Mouse (Mus musculus): Measurements from ENCODE around the gene Fgfr2. TPM values are rescaled to one million over a fixed set of nuclear protein-coding genes. Genes with fewer than 3 reads are reported as not detected.
A peak's percentile ranks its signal among the peaks of the same experiment; 100 is the strongest.

Gene Fgfr2
- total RNA-seq, 1 experiment = 37.5 TPM

- no peak for TF ChIP-seq MAFK (IDR thresholded peaks at IDR 0.05; ENCODE audit: insufficient read depth, low read depth, low read length)
- TF ChIP-seq HCFC1 (IDR thresholded peaks at IDR 0.05; ENCODE audit: borderline replicate concordance, insufficient read depth, low read length) = no peak
- TF ChIP-seq CHD2 (IDR thresholded peaks at IDR 0.05; ENCODE audit: low read depth, low read length) = no peak
- Histone ChIP-seq H3K9ac (ENCODE audit: insufficient read depth, low read depth, low read length, poor library complexity, severe bottlenecking) (no peak overlapping the region), H3K4me1 (ENCODE audit: control insufficient read depth in 2 of 2, insufficient read depth in 2 of 2, low read length in 2 of 2, poor library complexity in 1 of 2) (no peaks in the 10 kb centered on the region), H3K9me3 (ENCODE audit: control insufficient read depth, insufficient read depth, low read depth, low read length) (no peaks in the 10 kb centered on the region), H3K4me3 (ENCODE audit: insufficient read depth in 1 of 2, low read depth in 1 of 2, low read length in 2 of 2, poor library complexity in 1 of 2, severe bottlenecking in 1 of 2) (no peak overlapping the region), H3K27ac (ENCODE audit: insufficient read depth, low read depth, low read length, poor library complexity, severe bottlenecking) (no peak overlapping the region), H3K36me3 (ENCODE audit: control insufficient read depth, insufficient read depth, low read length, poor library complexity, severe bottlenecking) (no peaks in the 10 kb centered on the region)
- DNase-seq (ENCODE audit: low read depth, low spot score) = no peak
- in situ Hi-C loops (cut with MboI; ENCODE audit: low sequenced_read_pairs in 2 of 2, unreplicated experiment in 2 of 2) = no loop called here
Measured at GRCm38 (mm10) chr7:133159519-133159918, 36.4 kb upstream of the Fgfr2 start.

- Histone ChIP-seq H3K4me3 (ENCODE audit: insufficient read depth in 1 of 2, low read depth in 1 of 2, low read length in 2 of 2, poor library complexity in 1 of 2, severe bottlenecking in 1 of 2) (no peak overlapping the region), H3K27ac (ENCODE audit: insufficient read depth, low read depth, low read length, poor library complexity, severe bottlenecking) (no peak overlapping the region), H3K9me3 (ENCODE audit: control insufficient read depth, insufficient read depth, low read depth, low read length) (no peaks in the 10 kb centered on the region), H3K4me1 (ENCODE audit: control insufficient read depth in 2 of 2, insufficient read depth in 2 of 2, low read length in 2 of 2, poor library complexity in 1 of 2) (no peaks in the 10 kb centered on the region), H3K36me3 (ENCODE audit: control insufficient read depth, insufficient read depth, low read length, poor library complexity, severe bottlenecking) (no peaks in the 10 kb centered on the region), H3K9ac (ENCODE audit: insufficient read depth, low read depth, low read length, poor library complexity, severe bottlenecking) (no peak overlapping the region)
- TF ChIP-seq HCFC1 (IDR thresholded peaks at IDR 0.05; ENCODE audit: borderline replicate concordance, insufficient read depth, low read length) = no peak
- no peak for TF ChIP-seq MAFK (IDR thresholded peaks at IDR 0.05; ENCODE audit: insufficient read depth, low read depth, low read length)
- no peak for TF ChIP-seq ZC3H11A (IDR thresholded peaks at IDR 0.05; ENCODE audit: borderline replicate concordance, low read depth, low read length)
- TF ChIP-seq CHD2 (IDR thresholded peaks at IDR 0.05; ENCODE audit: low read depth, low read length) = no peak
- no peak for TF ChIP-seq ZNF384 (IDR thresholded peaks at IDR 0.05; ENCODE audit: low read depth, low read length)
- no peak for DNase-seq (ENCODE audit: low read depth, low spot score)
- in situ Hi-C loops (cut with MboI; ENCODE audit: low sequenced_read_pairs in 2 of 2, unreplicated experiment in 2 of 2) = no loop called here
Measured at GRCm38 (mm10) chr7:133155621-133156020, 32.5 kb upstream of the Fgfr2 start.

- in situ Hi-C loops (cut with MboI; ENCODE audit: low sequenced_read_pairs in 2 of 2, unreplicated experiment in 2 of 2) = no loop called here
- H3K9me3 ChIP-seq (ENCODE audit: control insufficient read depth, insufficient read depth, low read depth, low read length) = no peaks in the 10 kb centered on the region
- no peak overlapping the region for H3K9ac ChIP-seq (ENCODE audit: insufficient read depth, low read depth, low read length, poor library complexity, severe bottlenecking)
- H3K36me3 ChIP-seq (ENCODE audit: control insufficient read depth, insufficient read depth, low read length, poor library complexity, severe bottlenecking) = no peaks in the 10 kb centered on the region
- no peaks in the 10 kb centered on the region for H3K4me1 ChIP-seq (ENCODE audit: control insufficient read depth in 2 of 2, insufficient read depth in 2 of 2, low read length in 2 of 2, poor library complexity in 1 of 2)
- H3K4me3 ChIP-seq (ENCODE audit: insufficient read depth in 1 of 2, low read depth in 1 of 2, low read length in 2 of 2, poor library complexity in 1 of 2, severe bottlenecking in 1 of 2) = no peak overlapping the region
- DNase-seq (ENCODE audit: low read depth, low spot score) = no peak
- no peak for TF ChIP-seq ZNF384 (IDR thresholded peaks at IDR 0.05; ENCODE audit: low read depth, low read length)
- TF ChIP-seq HCFC1 (IDR thresholded peaks at IDR 0.05; ENCODE audit: borderline replicate concordance, insufficient read depth, low read length) = no peak
- no peak for TF ChIP-seq MAFK (IDR thresholded peaks at IDR 0.05; ENCODE audit: insufficient read depth, low read depth, low read length)
- TF ChIP-seq ZC3H11A (IDR thresholded peaks at IDR 0.05; ENCODE audit: borderline replicate concordance, low read depth, low read length) = no peak
- TF ChIP-seq CHD2 (IDR thresholded peaks at IDR 0.05; ENCODE audit: low read depth, low read length) = no peak
- H3K27ac ChIP-seq (ENCODE audit: insufficient read depth, low read depth, low read length, poor library complexity, severe bottlenecking) = no peak overlapping the region
Measured at GRCm38 (mm10) chr7:133154846-133155245, 31.7 kb upstream of the Fgfr2 start.

- no peaks in the 10 kb centered on the region for H3K9me3 ChIP-seq (ENCODE audit: control insufficient read depth, insufficient read depth, low read depth, low read length)
- in situ Hi-C loops (cut with MboI; ENCODE audit: low sequenced_read_pairs in 2 of 2, unreplicated experiment in 2 of 2) = no loop called here
- no peaks in the 10 kb centered on the region for H3K4me1 ChIP-seq (ENCODE audit: control insufficient read depth in 2 of 2, insufficient read depth in 2 of 2, low read length in 2 of 2, poor library complexity in 1 of 2)
- H3K4me3 ChIP-seq (ENCODE audit: insufficient read depth in 1 of 2, low read depth in 1 of 2, low read length in 2 of 2, poor library complexity in 1 of 2, severe bottlenecking in 1 of 2) = no peak overlapping the region
- H3K36me3 ChIP-seq (ENCODE audit: control insufficient read depth, insufficient read depth, low read length, poor library complexity, severe bottlenecking) = no peaks in the 10 kb centered on the region
- no peak overlapping the region for H3K27ac ChIP-seq (ENCODE audit: insufficient read depth, low read depth, low read length, poor library complexity, severe bottlenecking)
- H3K9ac ChIP-seq (ENCODE audit: insufficient read depth, low read depth, low read length, poor library complexity, severe bottlenecking) = no peak overlapping the region
- no peak for TF ChIP-seq ZNF384 (IDR thresholded peaks at IDR 0.05; ENCODE audit: low read depth, low read length)
- TF ChIP-seq MAFK (IDR thresholded peaks at IDR 0.05; ENCODE audit: insufficient read depth, low read depth, low read length) = no peak
- TF ChIP-seq ZC3H11A (IDR thresholded peaks at IDR 0.05; ENCODE audit: borderline replicate concordance, low read depth, low read length) = no peak
- TF ChIP-seq CHD2 (IDR thresholded peaks at IDR 0.05; ENCODE audit: low read depth, low read length) = no peak
- TF ChIP-seq HCFC1 (IDR thresholded peaks at IDR 0.05; ENCODE audit: borderline replicate concordance, insufficient read depth, low read length) = no peak
- no peak for DNase-seq (ENCODE audit: low read depth, low spot score)
Measured at GRCm38 (mm10) chr7:133139689-133140336, 16.7 kb upstream of the Fgfr2 start.

GRCm38 (mm10) chr7:133133552-133133951, 10.4 kb upstream of the Fgfr2 start:
- Histone ChIP-seq H3K4me3 (ENCODE audit: insufficient read depth in 1 of 2, low read depth in 1 of 2, low read length in 2 of 2, poor library complexity in 1 of 2, severe bottlenecking in 1 of 2) (no peak overlapping the region), H3K4me1 (ENCODE audit: control insufficient read depth in 2 of 2, insufficient read depth in 2 of 2, low read length in 2 of 2, poor library complexity in 1 of 2) (no peaks in the 10 kb centered on the region), H3K36me3 (ENCODE audit: control insufficient read depth, insufficient read depth, low read length, poor library complexity, severe bottlenecking) (no peaks in the 10 kb centered on the region), H3K9me3 (ENCODE audit: control insufficient read depth, insufficient read depth, low read depth, low read length) (no peaks in the 10 kb centered on the region), H3K9ac (ENCODE audit: insufficient read depth, low read depth, low read length, poor library complexity, severe bottlenecking) (no peak overlapping the region), H3K27ac (ENCODE audit: insufficient read depth, low read depth, low read length, poor library complexity, severe bottlenecking) (no peak overlapping the region)
- in situ Hi-C loops (cut with MboI; ENCODE audit: low sequenced_read_pairs in 2 of 2, unreplicated experiment in 2 of 2) = no loop called here
- no peak for DNase-seq (ENCODE audit: low read depth, low spot score)
- TF ChIP-seq ZNF384 (IDR thresholded peaks at IDR 0.05; ENCODE audit: low read depth, low read length) (no peak), CHD2 (IDR thresholded peaks at IDR 0.05; ENCODE audit: low read depth, low read length) (no peak), HCFC1 (IDR thresholded peaks at IDR 0.05; ENCODE audit: borderline replicate concordance, insufficient read depth, low read length) (no peak), ZC3H11A (IDR thresholded peaks at IDR 0.05; ENCODE audit: borderline replicate concordance, low read depth, low read length) (peak; percentile 78; the same call in 1 of the 2 replicates), MAFK (IDR thresholded peaks at IDR 0.05; ENCODE audit: insufficient read depth, low read depth, low read length) (no peak)
